10 mouse cellular contexts compared by ENCODE assay signal in genomic region chr5:149373224-149373623, GRCm38 (mm10). TPM values are rescaled to one million over a fixed set of nuclear protein-coding genes. Genes with fewer than 3 reads are reported as not detected.
DNase-seq lines count a peak whose midpoint lies in the region; ATAC-seq and TF ChIP-seq lines count a peak whose summit lies in the region.
"Had no signal": no experiment of that assay in that cellular context is flagged by ENCODE, and none has a peak within 500 bp of the region (broad histone marks: within the 10 kb centered on the region; RNA-seq: fewer than 3 reads in every experiment).

No protein-coding gene starts in this region.

- no peak overlapping the region for H3K4me3 ChIP-seq in hindbrain, embryonic 10.5 days
- no peak overlapping the region for H3K4me3 ChIP-seq in hindbrain, embryonic 11.5 days (ENCODE audit: low read depth, low read length)
- no peak overlapping the region for H3K4me3 ChIP-seq in lung, postnatal 0 days (ENCODE audit: low read depth, low read length)
- no peak overlapping the region for H3K4me3 ChIP-seq in lung, adult 2 months (replicated peaks; ENCODE audit: extremely low read depth, low read depth, low read length)
- no peak overlapping the region for H3K4me3 ChIP-seq in heart, embryonic 16.5 days (ENCODE audit: low read length)
- H3K4me3 ChIP-seq: hindbrain, embryonic 15.5 days had no signal

- H3K9ac ChIP-seq in hindbrain, embryonic 11.5 days (ENCODE audit: low read depth, low read length): no peak overlapping the region
- H3K9ac ChIP-seq in lung, postnatal 0 days (replicated peaks; ENCODE audit: low read depth): no peak overlapping the region
- H3K9ac ChIP-seq in heart, embryonic 16.5 days (ENCODE audit: low read length): no peak overlapping the region
- H3K9ac ChIP-seq: hindbrain, embryonic 15.5 days had no signal

- H3K36me3 ChIP-seq in hindbrain, embryonic 10.5 days: no peaks in the 10 kb centered on the region
- H3K36me3 ChIP-seq in hindbrain, embryonic 11.5 days (ENCODE audit: control insufficient read depth, insufficient read depth, low read length): no peaks in the 10 kb centered on the region
- no peaks in the 10 kb centered on the region for H3K36me3 ChIP-seq in lung, postnatal 0 days (ENCODE audit: insufficient read depth, low read length)
- no peaks in the 10 kb centered on the region for H3K36me3 ChIP-seq in heart, embryonic 16.5 days (ENCODE audit: control insufficient read depth, insufficient read depth)
- H3K36me3 ChIP-seq: G1E; hindbrain, embryonic 15.5 days had no signal

- no peak for TF ChIP-seq CTCF in lung, postnatal 0 days (IDR thresholded peaks at IDR 0.05)
- TF ChIP-seq CTCF in lung, adult 2 months (IDR thresholded peaks at IDR 0.05; ENCODE audit: insufficient read depth, low read length): no peak

- TF ChIP-seq EP300 in lung, postnatal 0 days (IDR thresholded peaks at IDR 0.05): 0 out of 2 replicates have a peak, but pooled peaks have one; percentile 27

- no peak for DNase-seq in hindbrain, embryonic 10.5 days (ENCODE audit: low spot score)
- no peak for DNase-seq in hindbrain, embryonic 11.5 days (ENCODE audit: low spot score)
- DNase-seq in lung, postnatal 0 days (ENCODE audit: low spot score): peak; percentile 58
- no peak for DNase-seq in lung, adult 2 months
- no peak for DNase-seq in urinary bladder, postnatal 36 days (ENCODE audit: low spot score in 2 of 2)

- H3K9me3 ChIP-seq in hindbrain, embryonic 10.5 days: no peaks in the 10 kb centered on the region
- no peaks in the 10 kb centered on the region for H3K9me3 ChIP-seq in hindbrain, embryonic 11.5 days (ENCODE audit: control insufficient read depth, low read length)
- H3K9me3 ChIP-seq in lung, postnatal 0 days (ENCODE audit: low read length): no peaks in the 10 kb centered on the region
- H3K9me3 ChIP-seq in heart, embryonic 16.5 days (replicated peaks; ENCODE audit: control insufficient read depth, low read length): no peaks in the 10 kb centered on the region
- H3K9me3 ChIP-seq: hindbrain, embryonic 15.5 days had no signal

- WGBS in hindbrain, embryonic 10.5 days: 42% methylated on average over 9 of the region's 9 CpGs
- WGBS in hindbrain, embryonic 11.5 days: 41% methylated on average over 9 of the region's 9 CpGs
- 14% methylated on average over 9 of the region's 9 CpGs for WGBS in lung, postnatal 0 days
- WGBS in lung, adult 2 months: 25% methylated on average over 9 of the region's 9 CpGs
- 5% methylated on average over 9 of the region's 9 CpGs for WGBS in heart, embryonic 16.5 days

- peak overlapping the region; percentile 41 for H3K27ac ChIP-seq in hindbrain, embryonic 10.5 days
- no peak overlapping the region for H3K27ac ChIP-seq in hindbrain, embryonic 11.5 days (ENCODE audit: low read depth, low read length)
- H3K27ac ChIP-seq in lung, postnatal 0 days (ENCODE audit: low read length): no peak overlapping the region
- no peak overlapping the region for H3K27ac ChIP-seq in heart, embryonic 16.5 days (ENCODE audit: low read length)
- H3K27ac ChIP-seq: hindbrain, embryonic 15.5 days had no signal

- no peak for TF ChIP-seq POLR2A in lung, adult 2 months (IDR thresholded peaks at IDR 0.05; ENCODE audit: borderline replicate concordance, extremely low read depth, low read depth, low read length)

- no peak overlapping the region for H3K4me2 ChIP-seq in hindbrain, embryonic 11.5 days (replicated peaks; ENCODE audit: low read depth, low read length)
- no peak overlapping the region for H3K4me2 ChIP-seq in lung, postnatal 0 days (replicated peaks; ENCODE audit: low read depth, low read length)
- 0 out of 2 replicates have a peak overlapping the region, but pooled peaks have one; percentile 2 for H3K4me2 ChIP-seq in heart, embryonic 16.5 days (ENCODE audit: low read depth, low read length)
- H3K4me2 ChIP-seq: hindbrain, embryonic 15.5 days had no signal

- peaks cover 11% of the 10 kb centered on the region; the same call in 1 of the 2 replicates for H3K27me3 ChIP-seq in hindbrain, embryonic 10.5 days (ENCODE audit: insufficient read depth, poor library complexity, severe bottlenecking)
- H3K27me3 ChIP-seq in hindbrain, embryonic 11.5 days (ENCODE audit: control insufficient read depth, insufficient read depth, low read length): no peaks in the 10 kb centered on the region
- H3K27me3 ChIP-seq in lung, postnatal 0 days (replicated peaks; ENCODE audit: insufficient read depth, low read length): no peaks in the 10 kb centered on the region
- no peaks in the 10 kb centered on the region; the same call in 1 of the 2 replicates for H3K27me3 ChIP-seq in heart, embryonic 16.5 days (ENCODE audit: control insufficient read depth, insufficient read depth, low read length)
- H3K27me3 ChIP-seq: hindbrain, embryonic 15.5 days had no signal

- H3K4me1 ChIP-seq in hindbrain, embryonic 10.5 days (replicated peaks): peaks cover 56% of the 10 kb centered on the region
- peaks cover 2% of the 10 kb centered on the region; the same call in 1 of the 2 replicates for H3K4me1 ChIP-seq in hindbrain, embryonic 11.5 days (replicated peaks; ENCODE audit: control insufficient read depth, insufficient read depth, low read length)
- no peaks in the 10 kb centered on the region for H3K4me1 ChIP-seq in lung, postnatal 0 days (ENCODE audit: insufficient read depth, low read depth, low read length)
- H3K4me1 ChIP-seq in lung, adult 2 months (ENCODE audit: control insufficient read depth, insufficient read depth, low read length): peaks cover 2% of the 10 kb centered on the region
- H3K4me1 ChIP-seq in heart, embryonic 16.5 days (ENCODE audit: control insufficient read depth, insufficient read depth, low read length): peaks cover 37% of the 10 kb centered on the region

- no peak for ATAC-seq in hindbrain, embryonic 11.5 days (ENCODE audit: low FRiP score)
- ATAC-seq in lung, postnatal 0 days: peak; percentile 78
- ATAC-seq in heart, embryonic 16.5 days (replicated peaks; ENCODE audit: extremely low read depth, insufficient read depth, low FRiP score): peak; percentile 43
- ATAC-seq in megakaryocyte-erythroid progenitor cell, adult 5-6 weeks (replicated peaks; ENCODE audit: low FRiP score, low TSS enrichment, poor library complexity, severe bottlenecking): peak; percentile 46; the same call in 1 of the 2 replicates
- ATAC-seq: forebrain, embryonic 14.5 days had no signal

RNA-seq across cellular contexts. Expression of gene Medag, which starts 38.3 kb away (rescaled TPM):
- 0.37 and 0.61 TPM in 2 replicates for polyA plus RNA-seq in hindbrain, embryonic 10.5 days (2016; fragmentation: Nextera tagmentation; extraction: Ambion mirVana)
- 0.25 and 0.80 TPM in 2 replicates for polyA plus RNA-seq in hindbrain, embryonic 11.5 days (2014; fragmentation: Nextera tagmentation; extraction: Ambion mirVana)
- 2.0 and 2.3 TPM in 2 replicates for polyA plus RNA-seq in lung, postnatal 0 days (2015; fragmentation: Nextera tagmentation; extraction: Ambion mirVana)
- polyA plus RNA-seq in lung, adult 2 months (2012; rRNA removed): 5.2 and 7.1 TPM in 2 replicates
- polyA plus RNA-seq in heart, embryonic 16.5 days (2015; fragmentation: Nextera tagmentation; extraction: Ambion mirVana): 1.6 and 2.2 TPM in 2 replicates
- not detected in 2 replicates for total RNA-seq in megakaryocyte-erythroid progenitor cell, adult 5-6 weeks (2014; fragmentation: Nextera tagmentation)
- total RNA-seq in megakaryocyte-erythroid progenitor cell, adult 5-6 weeks (2017): not detected in 2 replicates
- polyA plus RNA-seq: G1E had no signal
